In genomic region chr5:92935883-92936282, GRCm38 (mm10) we compare ENCODE assay signal across 18 mouse cellular contexts.
"Had no signal": no experiment of that assay in that cellular context is flagged by ENCODE, and none has a peak within 500 bp of the region (broad histone marks: within the 10 kb centered on the region; RNA-seq: fewer than 3 reads in every experiment).

No protein-coding gene starts in this region.

- H3K4me3 ChIP-seq: midbrain, embryonic 10.5 days; midbrain, embryonic 12.5 days; myocyte; neural tube, embryonic 13.5 days; neural tube, embryonic 15.5 days had no signal

- H3K4me2 ChIP-seq: lung, embryonic 14.5 days; midbrain, embryonic 12.5 days; neural tube, embryonic 13.5 days; neural tube, embryonic 15.5 days had no signal

- ATAC-seq: midbrain, embryonic 16.5 days had no signal

- H3K9ac ChIP-seq: lung, embryonic 14.5 days; midbrain, embryonic 12.5 days; neural tube, embryonic 13.5 days; neural tube, embryonic 15.5 days had no signal

- H3K27me3 ChIP-seq: midbrain, embryonic 12.5 days; neural tube, embryonic 13.5 days; neural tube, embryonic 15.5 days had no signal

- H3K9me3 ChIP-seq: neural tube, embryonic 15.5 days had no signal

- DNase-seq: lung, adult 18-20 months; lung, embryonic 14.5 days; lung, postnatal 10 days; lung, postnatal 4 days; midbrain, embryonic 14.5 days; retina, postnatal 1 day; right cerebral cortex, adult 18-20 months; right cerebral cortex, postnatal 14 days; spleen, adult 18-20 months; thymus, adult 18-20 months; thymus, postnatal 14 days; thymus, postnatal 36 days had no signal

- H3K27ac ChIP-seq: midbrain, embryonic 10.5 days; midbrain, embryonic 12.5 days; neural tube, embryonic 13.5 days; neural tube, embryonic 15.5 days had no signal
